Mouse (Mus musculus) induced T-regulatory cell, adult 2 months (primary cell): Measurements from ENCODE around the gene Ldlrap1.
"Not testable (repeated sequence)": the region's sequence is repeated elsewhere in the genome, so short reads cannot be mapped to it uniquely, and the experiment has no call there.

Source experiments
- DNase-seq: peaks from one replicate; pipeline ENCODE4 v3.0.0-alpha.2; 2012; ENCODE audit warnings: low read depth

The Ldlrap1 gene

GRCm38 (mm10) chr4:134767426-134768225 lies at the start of gene Ldlrap1:
Ldlrap1 (minus strand) TSS chr4:134768024.
- peak; percentile 90 for DNase-seq

- DNase-seq, result no peak
Observed at GRCm38 (mm10) chr4:134814229-134814571, 46.4 kb upstream of the Ldlrap1 start.

- no peak for DNase-seq
Observed at GRCm38 (mm10) chr4:134813406-134814228, 45.8 kb upstream of the Ldlrap1 start.

GRCm38 (mm10) chr4:134804765-134805164 lies 36.9 kb upstream of the Ldlrap1 start:
- no peak for DNase-seq

- DNase-seq, result no peak
Observed at GRCm38 (mm10) chr4:134802765-134803164, 34.9 kb upstream of the Ldlrap1 start.

GRCm38 (mm10) chr4:134802155-134802554 lies 34.3 kb upstream of the Ldlrap1 start:
- no peak for DNase-seq

GRCm38 (mm10) chr4:134800693-134801092 lies 32.9 kb upstream of the Ldlrap1 start:
- no peak for DNase-seq

- DNase-seq, result no peak
Observed at GRCm38 (mm10) chr4:134800098-134800497, 32.3 kb upstream of the Ldlrap1 start.

GRCm38 (mm10) chr4:134799272-134799671 lies 31.4 kb upstream of the Ldlrap1 start:
- DNase-seq, result peak; percentile 85

- DNase-seq, result peak; percentile 37
Observed at GRCm38 (mm10) chr4:134798861-134799260, 31.0 kb upstream of the Ldlrap1 start.

- no peak for DNase-seq
Observed at GRCm38 (mm10) chr4:134797621-134798020, 29.8 kb upstream of the Ldlrap1 start.

GRCm38 (mm10) chr4:134796581-134797361 lies 28.9 kb upstream of the Ldlrap1 start:
- peak; percentile 84 for DNase-seq

- peak; percentile 61 for DNase-seq
Observed at GRCm38 (mm10) chr4:134795819-134796485, 28.1 kb upstream of the Ldlrap1 start.

GRCm38 (mm10) chr4:134794959-134795358 lies 27.1 kb upstream of the Ldlrap1 start:
- DNase-seq, result not testable (repeated sequence)

- peak; percentile 90 for DNase-seq
Observed at GRCm38 (mm10) chr4:134793213-134793956, 25.6 kb upstream of the Ldlrap1 start.

- DNase-seq, result no peak
Observed at GRCm38 (mm10) chr4:134791731-134792130, 23.9 kb upstream of the Ldlrap1 start.

- DNase-seq, result peak; percentile 91
Observed at GRCm38 (mm10) chr4:134786946-134787345, 19.1 kb upstream of the Ldlrap1 start.

GRCm38 (mm10) chr4:134784701-134785100 lies 16.9 kb upstream of the Ldlrap1 start:
- DNase-seq, result peak; percentile 76

- no peak for DNase-seq
Observed at GRCm38 (mm10) chr4:134779136-134779934, 11.5 kb upstream of the Ldlrap1 start.

GRCm38 (mm10) chr4:134776246-134776645 lies 8.4 kb upstream of the Ldlrap1 start:
- no peak for DNase-seq
